Mouse (Mus musculus) heart, adult 10 weeks (tissue): Measurements from ENCODE around the gene Il18bp. TPM values are rescaled to one million over a fixed set of nuclear protein-coding genes. Genes with fewer than 3 reads are reported as not detected.

Source experiments
- polyA plus RNA-seq: library from polyadenylated mRNA; stranded (reverse); fragments of 350-450 nt; fragmentation: Illumina TruSeq; extraction: RNeasy Lipid Tissue Mini Kit (QIAGEN cat#74804); gene quantifications from one replicate; pipeline ENCODE4 v1.2.3, GENCODE M21; 2014; ENCODE audit warnings: low read depth, low replicate concordance

Il18bp gene
- 10.1 TPM for polyA plus RNA-seq

GRCm38 (mm10) chr7:102018590-102018989 is at the start of gene Il18bp:
TSS of gene Il18bp (minus strand) at chr7:102018690.

GRCm38 (mm10) chr7:102065046-102065891 is 46.8 kb upstream of the Il18bp start, which contains the start of the genes Rnf121, Xndc1 and Xntrpc:
TSS of gene Rnf121 (minus strand) at chr7:102065469.
TSS of gene Xndc1 (plus strand) at chr7:102065511.
TSS of gene Xntrpc (plus strand) at chr7:102065713.

Other genes with a start within 250 kb of the Il18bp start
- gene Phox2a, start 200.4 kb downstream of the Il18bp start, polyA plus RNA-seq, result 0.37 TPM
- 112 TPM for gene Inppl1, start 180.5 kb downstream of the Il18bp start, polyA plus RNA-seq
- 23.5 TPM for gene Folr2, start 161.5 kb downstream of the Il18bp start, polyA plus RNA-seq
- gene Anapc15, start 155.0 kb downstream of the Il18bp start, polyA plus RNA-seq, result 25.1 TPM
- not detected for gene Folr1, start 147.9 kb downstream of the Il18bp start, polyA plus RNA-seq
- gene Lamtor1, start 112.8 kb downstream of the Il18bp start, polyA plus RNA-seq, result 158 TPM
- gene Tomt, start 112.3 kb downstream of the Il18bp start, polyA plus RNA-seq, result not detected
- gene Lrrc51, start 84.8 kb downstream of the Il18bp start, polyA plus RNA-seq, result 4.9 TPM
- gene Numa1, start 84.6 kb downstream of the Il18bp start, polyA plus RNA-seq, result 72.8 TPM
- 22.1 TPM for gene Rnf121, start 46.8 kb upstream of the Il18bp start, polyA plus RNA-seq
- gene Xndc1, start 46.8 kb upstream of the Il18bp start, polyA plus RNA-seq, result 12.8 TPM
- 2.4 TPM for gene Xntrpc, start 47.0 kb upstream of the Il18bp start, polyA plus RNA-seq
- gene Trpc2, start 64.4 kb upstream of the Il18bp start, polyA plus RNA-seq, result not detected
- gene Art1, start 83.1 kb upstream of the Il18bp start, polyA plus RNA-seq, result 249 TPM
- 31.9 TPM for gene Art5, start 90.8 kb upstream of the Il18bp start, polyA plus RNA-seq
- not detected for gene Chrna10, start 98.1 kb upstream of the Il18bp start, polyA plus RNA-seq
- gene Nup98, start 191.5 kb upstream of the Il18bp start, polyA plus RNA-seq, result 17.3 TPM
- gene Pgap2, start 191.5 kb upstream of the Il18bp start, polyA plus RNA-seq, result 72.1 TPM
- gene Rhog, start 237.4 kb upstream of the Il18bp start, polyA plus RNA-seq, result 22.6 TPM
- gene Stim1, start 249.1 kb upstream of the Il18bp start, polyA plus RNA-seq, result 14.8 TPM